Mouse (Mus musculus): ENCODE data around the gene Auts2. TPM values are rescaled to one million over a fixed set of nuclear protein-coding genes. Genes with fewer than 3 reads are reported as not detected.

Gene Auts2
- polyA plus RNA-seq, 1 experiment from 2014 or later: 82.5 TPM

- Histone ChIP-seq H3K27ac (ENCODE audit: low read depth, low read length) (no peak overlapping the region), H3K4me3 (ENCODE audit: low read depth, low read length) (no peak overlapping the region), H3K9me3 (ENCODE audit: control insufficient read depth, low read length) (no peaks in the 10 kb centered on the region), H3K4me1 (ENCODE audit: control insufficient read depth, insufficient read depth, low read length) (no peaks in the 10 kb centered on the region), H3K27me3 (ENCODE audit: control insufficient read depth, insufficient read depth, low read length) (no peaks in the 10 kb centered on the region), H3K36me3 (ENCODE audit: control insufficient read depth, insufficient read depth, low read length) (no peaks in the 10 kb centered on the region), H3K9ac (replicated peaks; ENCODE audit: low read depth, low read length) (no peak overlapping the region), H3K4me2 (ENCODE audit: low read depth, low read length) (no peak overlapping the region)
- ATAC-seq (ENCODE audit: low read depth): no peak
Measured at GRCm38 (mm10) chr5:132011795-132012194, 531.3 kb downstream of the Auts2 start.

- Histone ChIP-seq H3K9me3 (ENCODE audit: control insufficient read depth, low read length) (no peaks in the 10 kb centered on the region), H3K27ac (ENCODE audit: low read depth, low read length) (no peak overlapping the region), H3K4me1 (ENCODE audit: control insufficient read depth, insufficient read depth, low read length) (no peaks in the 10 kb centered on the region), H3K27me3 (ENCODE audit: control insufficient read depth, insufficient read depth, low read length) (no peaks in the 10 kb centered on the region), H3K4me3 (ENCODE audit: low read depth, low read length) (no peak overlapping the region), H3K9ac (replicated peaks; ENCODE audit: low read depth, low read length) (no peak overlapping the region), H3K4me2 (ENCODE audit: low read depth, low read length) (no peak overlapping the region), H3K36me3 (ENCODE audit: control insufficient read depth, insufficient read depth, low read length) (no peaks in the 10 kb centered on the region)
- 70% methylated on average over 7 of the region's 7 CpGs for WGBS
- ATAC-seq (ENCODE audit: low read depth): no peak
Measured at GRCm38 (mm10) chr5:132008703-132009222, 534.4 kb downstream of the Auts2 start.

GRCm38 (mm10) chr5:132007907-132008306, 535.2 kb downstream of the Auts2 start:
- Histone ChIP-seq H3K27me3 (ENCODE audit: control insufficient read depth, insufficient read depth, low read length) (no peaks in the 10 kb centered on the region), H3K4me2 (ENCODE audit: low read depth, low read length) (no peak overlapping the region), H3K9ac (replicated peaks; ENCODE audit: low read depth, low read length) (no peak overlapping the region), H3K36me3 (ENCODE audit: control insufficient read depth, insufficient read depth, low read length) (no peaks in the 10 kb centered on the region), H3K4me3 (ENCODE audit: low read depth, low read length) (no peak overlapping the region), H3K27ac (ENCODE audit: low read depth, low read length) (no peak overlapping the region), H3K4me1 (ENCODE audit: control insufficient read depth, insufficient read depth, low read length) (no peaks in the 10 kb centered on the region), H3K9me3 (ENCODE audit: control insufficient read depth, low read length) (no peaks in the 10 kb centered on the region)
- no peak for ATAC-seq (ENCODE audit: low read depth)
- WGBS: 75% methylated on average over 4 of the region's 4 CpGs

- Histone ChIP-seq H3K9me3 (ENCODE audit: control insufficient read depth, low read length) (no peaks in the 10 kb centered on the region), H3K9ac (replicated peaks; ENCODE audit: low read depth, low read length) (no peak overlapping the region), H3K27ac (ENCODE audit: low read depth, low read length) (no peak overlapping the region), H3K27me3 (ENCODE audit: control insufficient read depth, insufficient read depth, low read length) (no peaks in the 10 kb centered on the region), H3K36me3 (ENCODE audit: control insufficient read depth, insufficient read depth, low read length) (no peaks in the 10 kb centered on the region), H3K4me2 (ENCODE audit: low read depth, low read length) (no peak overlapping the region), H3K4me1 (ENCODE audit: control insufficient read depth, insufficient read depth, low read length) (peaks cover 7% of the 10 kb centered on the region; the same call in 1 of the 2 replicates), H3K4me3 (ENCODE audit: low read depth, low read length) (no peak overlapping the region)
- WGBS: 70% methylated on average over 12 of the region's 12 CpGs
- no peak for ATAC-seq (ENCODE audit: low read depth)
Measured at GRCm38 (mm10) chr5:131992681-131993211, 550.4 kb downstream of the Auts2 start.

- 79% methylated on average over 6 of the region's 6 CpGs for WGBS
- H3K36me3 ChIP-seq (ENCODE audit: control insufficient read depth, insufficient read depth, low read length): no peaks in the 10 kb centered on the region
- H3K9ac ChIP-seq (replicated peaks; ENCODE audit: low read depth, low read length): no peak overlapping the region
- no peaks in the 10 kb centered on the region for H3K27me3 ChIP-seq (ENCODE audit: control insufficient read depth, insufficient read depth, low read length)
- no peak overlapping the region for H3K4me3 ChIP-seq (ENCODE audit: low read depth, low read length)
- no peak for ATAC-seq (ENCODE audit: low read depth)
- H3K9me3 ChIP-seq (ENCODE audit: control insufficient read depth, low read length): no peaks in the 10 kb centered on the region
- H3K4me1 ChIP-seq (ENCODE audit: control insufficient read depth, insufficient read depth, low read length): peaks cover 7% of the 10 kb centered on the region; the same call in 1 of the 2 replicates
- no peak overlapping the region for H3K27ac ChIP-seq (ENCODE audit: low read depth, low read length)
- no peak overlapping the region for H3K4me2 ChIP-seq (ENCODE audit: low read depth, low read length)
Measured at GRCm38 (mm10) chr5:131992268-131992667, 550.9 kb downstream of the Auts2 start.

GRCm38 (mm10) chr5:131990532-131990931, 552.6 kb downstream of the Auts2 start:
- ATAC-seq (ENCODE audit: low read depth): no peak
- Histone ChIP-seq H3K4me2 (ENCODE audit: low read depth, low read length) (no peak overlapping the region), H3K9ac (replicated peaks; ENCODE audit: low read depth, low read length) (no peak overlapping the region), H3K27ac (ENCODE audit: low read depth, low read length) (no peak overlapping the region), H3K9me3 (ENCODE audit: control insufficient read depth, low read length) (no peaks in the 10 kb centered on the region), H3K4me3 (ENCODE audit: low read depth, low read length) (no peak overlapping the region), H3K36me3 (ENCODE audit: control insufficient read depth, insufficient read depth, low read length) (no peaks in the 10 kb centered on the region), H3K4me1 (ENCODE audit: control insufficient read depth, insufficient read depth, low read length) (peaks cover 7% of the 10 kb centered on the region; the same call in 1 of the 2 replicates), H3K27me3 (ENCODE audit: control insufficient read depth, insufficient read depth, low read length) (no peaks in the 10 kb centered on the region)
- WGBS: 36% methylated on average over 1 of the region's 1 CpGs

- H3K27ac ChIP-seq (ENCODE audit: low read depth, low read length): no peak overlapping the region
- no peak for ATAC-seq (ENCODE audit: low read depth)
- 62% methylated on average over 3 of the region's 3 CpGs for WGBS
- no peak overlapping the region for H3K9ac ChIP-seq (replicated peaks; ENCODE audit: low read depth, low read length)
- no peaks in the 10 kb centered on the region for H3K36me3 ChIP-seq (ENCODE audit: control insufficient read depth, insufficient read depth, low read length)
- no peak overlapping the region for H3K4me3 ChIP-seq (ENCODE audit: low read depth, low read length)
- no peak overlapping the region for H3K4me2 ChIP-seq (ENCODE audit: low read depth, low read length)
- H3K27me3 ChIP-seq (ENCODE audit: control insufficient read depth, insufficient read depth, low read length): no peaks in the 10 kb centered on the region
- no peaks in the 10 kb centered on the region for H3K4me1 ChIP-seq (ENCODE audit: control insufficient read depth, insufficient read depth, low read length)
- no peaks in the 10 kb centered on the region for H3K9me3 ChIP-seq (ENCODE audit: control insufficient read depth, low read length)
Measured at GRCm38 (mm10) chr5:131981451-131981850, 561.7 kb downstream of the Auts2 start.

- H3K27me3 ChIP-seq (ENCODE audit: control insufficient read depth, insufficient read depth, low read length): no peaks in the 10 kb centered on the region
- no peak for ATAC-seq (ENCODE audit: low read depth)
- 75% methylated on average over 9 of the region's 9 CpGs for WGBS
- no peaks in the 10 kb centered on the region for H3K9me3 ChIP-seq (ENCODE audit: control insufficient read depth, low read length)
- H3K4me3 ChIP-seq (ENCODE audit: low read depth, low read length): no peak overlapping the region
- H3K36me3 ChIP-seq (ENCODE audit: control insufficient read depth, insufficient read depth, low read length): no peaks in the 10 kb centered on the region
- H3K4me2 ChIP-seq (ENCODE audit: low read depth, low read length): no peak overlapping the region
- H3K4me1 ChIP-seq (ENCODE audit: control insufficient read depth, insufficient read depth, low read length): no peaks in the 10 kb centered on the region
- no peak overlapping the region for H3K27ac ChIP-seq (ENCODE audit: low read depth, low read length)
- H3K9ac ChIP-seq (replicated peaks; ENCODE audit: low read depth, low read length): no peak overlapping the region
Measured at GRCm38 (mm10) chr5:131978939-131979338, 564.2 kb downstream of the Auts2 start.

GRCm38 (mm10) chr5:131977497-131977896, 565.6 kb downstream of the Auts2 start:
- no peak overlapping the region for H3K4me3 ChIP-seq (ENCODE audit: low read depth, low read length)
- no peak overlapping the region for H3K9ac ChIP-seq (replicated peaks; ENCODE audit: low read depth, low read length)
- no peaks in the 10 kb centered on the region for H3K4me1 ChIP-seq (ENCODE audit: control insufficient read depth, insufficient read depth, low read length)
- WGBS: 60% methylated on average over 3 of the region's 3 CpGs
- no peaks in the 10 kb centered on the region for H3K27me3 ChIP-seq (ENCODE audit: control insufficient read depth, insufficient read depth, low read length)
- no peaks in the 10 kb centered on the region for H3K36me3 ChIP-seq (ENCODE audit: control insufficient read depth, insufficient read depth, low read length)
- no peaks in the 10 kb centered on the region for H3K9me3 ChIP-seq (ENCODE audit: control insufficient read depth, low read length)
- no peak overlapping the region for H3K4me2 ChIP-seq (ENCODE audit: low read depth, low read length)
- H3K27ac ChIP-seq (ENCODE audit: low read depth, low read length): no peak overlapping the region
- ATAC-seq (ENCODE audit: low read depth): no peak

Measured in neural tube, embryonic 14.5 days (tissue).